Mouse (Mus musculus): ENCODE data around the gene Rnase11. TPM values are rescaled to one million over a fixed set of nuclear protein-coding genes. Genes with fewer than 3 reads are reported as not detected.
A peak's percentile ranks its signal among the peaks of the same experiment; 100 is the strongest.
"Not testable (repeated sequence)": the region's sequence is repeated elsewhere in the genome, so short reads cannot be mapped to it uniquely, and the experiment has no call there.

Rnase11 gene
- polyA plus RNA-seq, 1 experiment from 2014 or later = not detected

- no peak overlapping the region for H3K27ac ChIP-seq (ENCODE audit: low read length)
- H3K4me1 ChIP-seq (replicated peaks; ENCODE audit: control insufficient read depth, insufficient read depth, low read length) = no peaks in the 10 kb centered on the region
- H3K27me3 ChIP-seq (ENCODE audit: control insufficient read depth, insufficient read depth, low read depth, low read length) = no peaks in the 10 kb centered on the region
- H3K9ac ChIP-seq (ENCODE audit: low read length) = no peak overlapping the region
- no peak overlapping the region for H3K4me3 ChIP-seq (ENCODE audit: low read length)
- no peaks in the 10 kb centered on the region for H3K9me3 ChIP-seq (ENCODE audit: control insufficient read depth, low read length)
- H3K4me2 ChIP-seq (ENCODE audit: low read depth, low read length) = no peak overlapping the region
- H3K36me3 ChIP-seq (ENCODE audit: control insufficient read depth, insufficient read depth, low read length) = no peaks in the 10 kb centered on the region
- ATAC-seq (ENCODE audit: low read depth) = peak; percentile 49
- 33% methylated on average over 5 of the region's 5 CpGs for WGBS
Observed at GRCm38 (mm10) chr14:51026391-51027133, 23.4 kb downstream of the Rnase11 start.

GRCm38 (mm10) chr14:51024820-51025219 lies 25.1 kb downstream of the Rnase11 start:
- Histone ChIP-seq H3K27ac (ENCODE audit: low read length) (no peak overlapping the region), H3K36me3 (ENCODE audit: control insufficient read depth, insufficient read depth, low read length) (no peaks in the 10 kb centered on the region), H3K9me3 (ENCODE audit: control insufficient read depth, low read length) (no peaks in the 10 kb centered on the region), H3K4me1 (replicated peaks; ENCODE audit: control insufficient read depth, insufficient read depth, low read length) (no peaks in the 10 kb centered on the region), H3K27me3 (ENCODE audit: control insufficient read depth, insufficient read depth, low read depth, low read length) (no peaks in the 10 kb centered on the region), H3K9ac (ENCODE audit: low read length) (no peak overlapping the region), H3K4me3 (ENCODE audit: low read length) (no peak overlapping the region), H3K4me2 (ENCODE audit: low read depth, low read length) (no peak overlapping the region)
- no peak for ATAC-seq (ENCODE audit: low read depth)
- WGBS = 79% methylated on average over 1 of the region's 1 CpGs

- no peak overlapping the region for H3K4me2 ChIP-seq (ENCODE audit: low read depth, low read length)
- 77% methylated on average over 4 of the region's 4 CpGs for WGBS
- ATAC-seq (ENCODE audit: low read depth) = no peak
- no peak overlapping the region for H3K27ac ChIP-seq (ENCODE audit: low read length)
- H3K4me3 ChIP-seq (ENCODE audit: low read length) = no peak overlapping the region
- no peaks in the 10 kb centered on the region for H3K9me3 ChIP-seq (ENCODE audit: control insufficient read depth, low read length)
- H3K4me1 ChIP-seq (replicated peaks; ENCODE audit: control insufficient read depth, insufficient read depth, low read length) = no peaks in the 10 kb centered on the region
- no peaks in the 10 kb centered on the region for H3K27me3 ChIP-seq (ENCODE audit: control insufficient read depth, insufficient read depth, low read depth, low read length)
- H3K36me3 ChIP-seq (ENCODE audit: control insufficient read depth, insufficient read depth, low read length) = no peaks in the 10 kb centered on the region
- no peak overlapping the region for H3K9ac ChIP-seq (ENCODE audit: low read length)
Observed at GRCm38 (mm10) chr14:51023457-51023856, 26.5 kb downstream of the Rnase11 start.

- Histone ChIP-seq H3K36me3 (ENCODE audit: control insufficient read depth, insufficient read depth, low read length) (no peaks in the 10 kb centered on the region), H3K4me2 (ENCODE audit: low read depth, low read length) (no peak overlapping the region), H3K9me3 (ENCODE audit: control insufficient read depth, low read length) (no peaks in the 10 kb centered on the region), H3K4me3 (ENCODE audit: low read length) (no peak overlapping the region), H3K27me3 (ENCODE audit: control insufficient read depth, insufficient read depth, low read depth, low read length) (no peaks in the 10 kb centered on the region), H3K9ac (ENCODE audit: low read length) (no peak overlapping the region), H3K4me1 (replicated peaks; ENCODE audit: control insufficient read depth, insufficient read depth, low read length) (0 out of 2 replicates have a peak, but pooled peaks cover 3% of the 10 kb centered on the region), H3K27ac (ENCODE audit: low read length) (0 out of 2 replicates have a peak overlapping the region, but pooled peaks have one; percentile 10)
- WGBS = 61% methylated on average over 3 of the region's 3 CpGs
- ATAC-seq (ENCODE audit: low read depth) = peak; percentile 73
Observed at GRCm38 (mm10) chr14:51017256-51017655, 32.7 kb downstream of the Rnase11 start.

GRCm38 (mm10) chr14:51015780-51016179 lies 34.2 kb downstream of the Rnase11 start:
- no peak overlapping the region for H3K4me2 ChIP-seq (ENCODE audit: low read depth, low read length)

GRCm38 (mm10) chr14:51014724-51015123 lies 35.2 kb downstream of the Rnase11 start:
- 73% methylated on average over 3 of the region's 3 CpGs for WGBS
- not testable (repeated sequence) for H3K4me2 ChIP-seq (ENCODE audit: low read depth, low read length); H3K36me3 ChIP-seq (ENCODE audit: control insufficient read depth, insufficient read depth, low read length); H3K27ac ChIP-seq (ENCODE audit: low read length); H3K9ac ChIP-seq (ENCODE audit: low read length); H3K9me3 ChIP-seq (ENCODE audit: control insufficient read depth, low read length); ATAC-seq (ENCODE audit: low read depth); H3K27me3 ChIP-seq (ENCODE audit: control insufficient read depth, insufficient read depth, low read depth, low read length); H3K4me3 ChIP-seq (ENCODE audit: low read length); H3K4me1 ChIP-seq (replicated peaks; ENCODE audit: control insufficient read depth, insufficient read depth, low read length)

More at GRCm38 (mm10) chr14:51015780-51016179, 34.2 kb downstream of the Rnase11 start:
- 0 out of 2 replicates have a peak, but pooled peaks cover 3% of the 10 kb centered on the region for H3K4me1 ChIP-seq (replicated peaks; ENCODE audit: control insufficient read depth, insufficient read depth, low read length)
- no peaks in the 10 kb centered on the region for H3K27me3 ChIP-seq (ENCODE audit: control insufficient read depth, insufficient read depth, low read depth, low read length)
- no peaks in the 10 kb centered on the region for H3K36me3 ChIP-seq (ENCODE audit: control insufficient read depth, insufficient read depth, low read length)
- no peaks in the 10 kb centered on the region for H3K9me3 ChIP-seq (ENCODE audit: control insufficient read depth, low read length)
- no peak overlapping the region for H3K27ac ChIP-seq (ENCODE audit: low read length)
- ATAC-seq (ENCODE audit: low read depth) = no peak
- no peak overlapping the region for H3K9ac ChIP-seq (ENCODE audit: low read length)
- H3K4me3 ChIP-seq (ENCODE audit: low read length) = no peak overlapping the region

GRCm38 (mm10) chr14:51009572-51009971 lies 40.4 kb downstream of the Rnase11 start:
- H3K4me1 ChIP-seq (replicated peaks; ENCODE audit: control insufficient read depth, insufficient read depth, low read length) = peaks cover 16% of the 10 kb centered on the region
- peak overlapping the region; percentile 98 for H3K27ac ChIP-seq (ENCODE audit: low read length)
- ATAC-seq (ENCODE audit: low read depth) = no peak
- 72% methylated on average over 6 of the region's 6 CpGs for WGBS
- no peaks in the 10 kb centered on the region for H3K36me3 ChIP-seq (ENCODE audit: control insufficient read depth, insufficient read depth, low read length)
- no peaks in the 10 kb centered on the region for H3K9me3 ChIP-seq (ENCODE audit: control insufficient read depth, low read length)
- no peak overlapping the region for H3K4me2 ChIP-seq (ENCODE audit: low read depth, low read length)
- H3K9ac ChIP-seq (ENCODE audit: low read length) = no peak overlapping the region
- H3K27me3 ChIP-seq (ENCODE audit: control insufficient read depth, insufficient read depth, low read depth, low read length) = no peaks in the 10 kb centered on the region
- no peak overlapping the region for H3K4me3 ChIP-seq (ENCODE audit: low read length)

GRCm38 (mm10) chr14:51008781-51009180 lies 41.2 kb downstream of the Rnase11 start:
- WGBS = 60% methylated on average over 4 of the region's 4 CpGs
- ATAC-seq (ENCODE audit: low read depth) = peak; percentile 3; the same call in 1 of the 2 replicates
- Histone ChIP-seq H3K36me3 (ENCODE audit: control insufficient read depth, insufficient read depth, low read length) (no peaks in the 10 kb centered on the region), H3K4me1 (replicated peaks; ENCODE audit: control insufficient read depth, insufficient read depth, low read length) (peaks cover 16% of the 10 kb centered on the region), H3K9ac (ENCODE audit: low read length) (no peak overlapping the region), H3K4me2 (ENCODE audit: low read depth, low read length) (peak overlapping the region; percentile 14; the same call in 1 of the 2 replicates), H3K9me3 (ENCODE audit: control insufficient read depth, low read length) (no peaks in the 10 kb centered on the region), H3K27ac (ENCODE audit: low read length) (peak overlapping the region; percentile 98), H3K27me3 (ENCODE audit: control insufficient read depth, insufficient read depth, low read depth, low read length) (no peaks in the 10 kb centered on the region), H3K4me3 (ENCODE audit: low read length) (no peak overlapping the region)

GRCm38 (mm10) chr14:51007914-51008713 lies 41.8 kb downstream of the Rnase11 start:
- peak; percentile 96 for ATAC-seq (ENCODE audit: low read depth)
- no peaks in the 10 kb centered on the region for H3K9me3 ChIP-seq (ENCODE audit: control insufficient read depth, low read length)
- H3K36me3 ChIP-seq (ENCODE audit: control insufficient read depth, insufficient read depth, low read length) = no peaks in the 10 kb centered on the region
- H3K4me2 ChIP-seq (ENCODE audit: low read depth, low read length) = peak overlapping the region; percentile 27
- no peak overlapping the region for H3K4me3 ChIP-seq (ENCODE audit: low read length)
- peak overlapping the region; percentile 98 for H3K27ac ChIP-seq (ENCODE audit: low read length)
- 43% methylated on average over 13 of the region's 13 CpGs for WGBS
- H3K4me1 ChIP-seq (replicated peaks; ENCODE audit: control insufficient read depth, insufficient read depth, low read length) = peaks cover 16% of the 10 kb centered on the region
- H3K9ac ChIP-seq (ENCODE audit: low read length) = peak overlapping the region; percentile 41
- H3K27me3 ChIP-seq (ENCODE audit: control insufficient read depth, insufficient read depth, low read depth, low read length) = no peaks in the 10 kb centered on the region

Data from lung, embryonic 16.5 days (tissue).